Mouse (Mus musculus): ENCODE measurements around the gene Sod3.
A peak's percentile ranks its signal among the peaks of the same experiment; 100 is the strongest.

Gene Sod3

GRCm38 (mm10) chr5:52375847-52376246 lies 12.3 kb downstream of the Sod3 start:
- DNase-seq (ENCODE audit: low read depth, low spot score) = no peak

GRCm38 (mm10) chr5:52382837-52383236 lies 19.2 kb downstream of the Sod3 start:
- DNase-seq (ENCODE audit: low read depth, low spot score) = no peak

GRCm38 (mm10) chr5:52383748-52384147 lies 20.2 kb downstream of the Sod3 start:
- no peak for DNase-seq (ENCODE audit: low read depth, low spot score)

- DNase-seq (ENCODE audit: low read depth, low spot score) = no peak
Measured at GRCm38 (mm10) chr5:52386016-52386415, 22.4 kb downstream of the Sod3 start.

GRCm38 (mm10) chr5:52388092-52388749 lies 24.6 kb downstream of the Sod3 start:
- DNase-seq (ENCODE audit: low read depth, low spot score) = no peak

- no peak for DNase-seq (ENCODE audit: low read depth, low spot score)
Measured at GRCm38 (mm10) chr5:52390381-52390780, 26.8 kb downstream of the Sod3 start.

GRCm38 (mm10) chr5:52391471-52391870 lies 27.9 kb downstream of the Sod3 start:
- DNase-seq (ENCODE audit: low read depth, low spot score) = no peak

GRCm38 (mm10) chr5:52393756-52394155 lies 30.2 kb downstream of the Sod3 start:
- no peak for DNase-seq (ENCODE audit: low read depth, low spot score)

- no peak for DNase-seq (ENCODE audit: low read depth, low spot score)
Measured at GRCm38 (mm10) chr5:52404373-52404772, 40.8 kb downstream of the Sod3 start.

GRCm38 (mm10) chr5:52408668-52409315 lies 45.2 kb downstream of the Sod3 start:
- no peak for DNase-seq (ENCODE audit: low read depth, low spot score)

GRCm38 (mm10) chr5:52410197-52410596 lies 46.6 kb downstream of the Sod3 start:
- no peak for DNase-seq (ENCODE audit: low read depth, low spot score)

GRCm38 (mm10) chr5:52411567-52411966 lies 48.0 kb downstream of the Sod3 start:
- peak; percentile 69 for DNase-seq (ENCODE audit: low read depth, low spot score)

GRCm38 (mm10) chr5:52415193-52415592 lies 51.6 kb downstream of the Sod3 start:
- DNase-seq (ENCODE audit: low read depth, low spot score) = no peak

- DNase-seq (ENCODE audit: low read depth, low spot score) = no peak
Measured at GRCm38 (mm10) chr5:52415917-52416316, 52.3 kb downstream of the Sod3 start.

GRCm38 (mm10) chr5:52416485-52416884 lies 52.9 kb downstream of the Sod3 start:
- no peak for DNase-seq (ENCODE audit: low read depth, low spot score)

Measured in forelimb bud, embryonic 11.5 days (tissue).